Mouse (Mus musculus): ENCODE data around the gene Tpst2. TPM values are rescaled to one million over a fixed set of nuclear protein-coding genes. Genes with fewer than 3 reads are reported as not detected.

The Tpst2 gene
- polyA plus RNA-seq, 1 experiment from 2014 or later = 29.2 TPM

GRCm38 (mm10) chr5:112342463-112343204, 66.1 kb downstream of the Tpst2 start, which contains the start of the genes Srrd and Hps4:
Gene Srrd, minus strand, starts transcription at chr5:112343040.
Gene Hps4, plus strand, starts transcription at chr5:112343083.
- H3K4me2 ChIP-seq (replicated peaks; ENCODE audit: low read depth) = peak within 1 kb of the TSS; percentile 71
- 2% methylated on average over 58 of the region's 64 CpGs for WGBS
- no peaks in the 10 kb centered on the region for H3K27me3 ChIP-seq (ENCODE audit: control insufficient read depth, insufficient read depth, low read length)
- no peak for TF ChIP-seq EP300 (optimal IDR thresholded peaks at IDR 0.05)
- TF ChIP-seq CTCF (IDR thresholded peaks at IDR 0.05; ENCODE audit: low read depth) = no peak
- H3K9me3 ChIP-seq (ENCODE audit: control insufficient read depth, low read length) = no peaks in the 10 kb centered on the region
- no peaks in the 10 kb centered on the region; the same call in 1 of the 2 replicates for H3K4me1 ChIP-seq (replicated peaks; ENCODE audit: control insufficient read depth, insufficient read depth)
- peak within 1 kb of the TSS; percentile 87 for H3K27ac ChIP-seq (replicated peaks)
- H3K4me3 ChIP-seq (ENCODE audit: low read depth, low read length) = peak within 1 kb of the TSS; percentile 95
- DNase-seq (ENCODE audit: low spot score) (peak; percentile 85), ATAC-seq (ENCODE audit: low FRiP score, low TSS enrichment) (peak; percentile 45)
- peaks cover 14% of the 10 kb centered on the region; the same call in 1 of the 2 replicates for H3K36me3 ChIP-seq (ENCODE audit: control insufficient read depth, insufficient read depth, low read length)
- H3K9ac ChIP-seq (ENCODE audit: low read length) = peak within 1 kb of the TSS; percentile 87

- peak overlapping the region; percentile 87 for H3K27ac ChIP-seq (replicated peaks)
- WGBS = 0% methylated on average over 24 of the region's 24 CpGs
- H3K9ac ChIP-seq (ENCODE audit: low read length) = peak overlapping the region; percentile 87
- peak; percentile 69 for DNase-seq (ENCODE audit: low spot score)
- peak; percentile 78 for ATAC-seq (ENCODE audit: low FRiP score, low TSS enrichment)
- no peaks in the 10 kb centered on the region; the same call in 1 of the 2 replicates for H3K4me1 ChIP-seq (replicated peaks; ENCODE audit: control insufficient read depth, insufficient read depth)
- peak overlapping the region; percentile 71 for H3K4me2 ChIP-seq (replicated peaks; ENCODE audit: low read depth)
- no peaks in the 10 kb centered on the region for H3K9me3 ChIP-seq (ENCODE audit: control insufficient read depth, low read length)
- peak overlapping the region; percentile 95 for H3K4me3 ChIP-seq (ENCODE audit: low read depth, low read length)
- TF ChIP-seq EP300 (optimal IDR thresholded peaks at IDR 0.05) = no peak
- no peak for TF ChIP-seq CTCF (IDR thresholded peaks at IDR 0.05; ENCODE audit: low read depth)
- peaks cover 13% of the 10 kb centered on the region; the same call in 1 of the 2 replicates for H3K36me3 ChIP-seq (ENCODE audit: control insufficient read depth, insufficient read depth, low read length)
- no peaks in the 10 kb centered on the region for H3K27me3 ChIP-seq (ENCODE audit: control insufficient read depth, insufficient read depth, low read length)
Observed at GRCm38 (mm10) chr5:112343205-112343595, 66.7 kb downstream of the Tpst2 start.

GRCm38 (mm10) chr5:112344092-112344960, 67.8 kb downstream of the Tpst2 start:
- no peak overlapping the region for H3K4me2 ChIP-seq (replicated peaks; ENCODE audit: low read depth)
- H3K27me3 ChIP-seq (ENCODE audit: control insufficient read depth, insufficient read depth, low read length) = no peaks in the 10 kb centered on the region
- no peak overlapping the region for H3K9ac ChIP-seq (ENCODE audit: low read length)
- H3K4me3 ChIP-seq (ENCODE audit: low read depth, low read length) = no peak overlapping the region
- H3K9me3 ChIP-seq (ENCODE audit: control insufficient read depth, low read length) = no peaks in the 10 kb centered on the region
- 0 out of 2 replicates have a peak overlapping the region, but pooled peaks have one; percentile 53 for H3K27ac ChIP-seq (replicated peaks)
- TF ChIP-seq CTCF (IDR thresholded peaks at IDR 0.05; ENCODE audit: low read depth) (no peak), EP300 (optimal IDR thresholded peaks at IDR 0.05) (no peak)
- H3K4me1 ChIP-seq (replicated peaks; ENCODE audit: control insufficient read depth, insufficient read depth) = no peaks in the 10 kb centered on the region; the same call in 1 of the 2 replicates
- peak; percentile 68 for DNase-seq (ENCODE audit: low spot score)
- peaks cover 9% of the 10 kb centered on the region; the same call in 1 of the 2 replicates for H3K36me3 ChIP-seq (ENCODE audit: control insufficient read depth, insufficient read depth, low read length)
- 68% methylated on average over 6 of the region's 6 CpGs for WGBS
- ATAC-seq (ENCODE audit: low FRiP score, low TSS enrichment) = peak; percentile 79

- no peaks in the 10 kb centered on the region; the same call in 1 of the 2 replicates for H3K4me1 ChIP-seq (replicated peaks; ENCODE audit: control insufficient read depth, insufficient read depth)
- no peak overlapping the region for H3K4me3 ChIP-seq (ENCODE audit: low read depth, low read length)
- DNase-seq (ENCODE audit: low spot score) (no peak), ATAC-seq (ENCODE audit: low FRiP score, low TSS enrichment) (no peak)
- H3K36me3 ChIP-seq (ENCODE audit: control insufficient read depth, insufficient read depth, low read length) = peaks cover 10% of the 10 kb centered on the region; the same call in 1 of the 2 replicates
- TF ChIP-seq EP300 (optimal IDR thresholded peaks at IDR 0.05) = no peak
- no peak for TF ChIP-seq CTCF (IDR thresholded peaks at IDR 0.05; ENCODE audit: low read depth)
- no peak overlapping the region for H3K27ac ChIP-seq (replicated peaks)
- no peak overlapping the region for H3K9ac ChIP-seq (ENCODE audit: low read length)
- whole genome bisulfite sequencing = 84% methylated on average over 16 of the region's 16 CpGs
- H3K4me2 ChIP-seq (replicated peaks; ENCODE audit: low read depth) = no peak overlapping the region
- no peaks in the 10 kb centered on the region for H3K9me3 ChIP-seq (ENCODE audit: control insufficient read depth, low read length)
- no peaks in the 10 kb centered on the region for H3K27me3 ChIP-seq (ENCODE audit: control insufficient read depth, insufficient read depth, low read length)
Observed at GRCm38 (mm10) chr5:112346211-112346965, 69.9 kb downstream of the Tpst2 start.

GRCm38 (mm10) chr5:112349169-112349568, 72.7 kb downstream of the Tpst2 start:
- WGBS = 86% methylated on average over 8 of the region's 8 CpGs
- Histone ChIP-seq H3K27ac (replicated peaks) (no peak overlapping the region), H3K9me3 (ENCODE audit: control insufficient read depth, low read length) (no peaks in the 10 kb centered on the region), H3K27me3 (ENCODE audit: control insufficient read depth, insufficient read depth, low read length) (no peaks in the 10 kb centered on the region), H3K4me3 (ENCODE audit: low read depth, low read length) (no peak overlapping the region), H3K9ac (ENCODE audit: low read length) (no peak overlapping the region), H3K36me3 (ENCODE audit: control insufficient read depth, insufficient read depth, low read length) (peaks cover 12% of the 10 kb centered on the region; the same call in 1 of the 2 replicates), H3K4me1 (replicated peaks; ENCODE audit: control insufficient read depth, insufficient read depth) (no peaks in the 10 kb centered on the region), H3K4me2 (replicated peaks; ENCODE audit: low read depth) (no peak overlapping the region)
- no peak for DNase-seq (ENCODE audit: low spot score)
- TF ChIP-seq EP300 (optimal IDR thresholded peaks at IDR 0.05) (no peak), CTCF (IDR thresholded peaks at IDR 0.05; ENCODE audit: low read depth) (no peak)
- ATAC-seq (ENCODE audit: low FRiP score, low TSS enrichment) = no peak
